Mouse (Mus musculus): ENCODE data around the gene Pde6h. TPM values are rescaled to one million over a fixed set of nuclear protein-coding genes. Genes with fewer than 3 reads are reported as not detected.

Gene Pde6h
- total and polyA plus RNA-seq, 3 experiments: 0.05 TPM; not detected in 2

GRCm38 (mm10) chr6:136906283-136906936, 17.2 kb upstream of the Pde6h start:
- no peaks in the 10 kb centered on the region; the same call in 1 of the 2 replicates for H3K4me1 ChIP-seq (ENCODE audit: insufficient read depth, low read depth, low read length)
- no peak for DNase-seq (ENCODE audit: low spot score)
- no peaks in the 10 kb centered on the region for H3K9me3 ChIP-seq (replicated peaks)
- H3K27me3 ChIP-seq (ENCODE audit: insufficient read depth, low read length): peaks cover 10% of the 10 kb centered on the region; the same call in 1 of the 2 replicates
- TF ChIP-seq GATA1 (IDR thresholded peaks at IDR 0.05; ENCODE audit: borderline replicate concordance, low read length) (no peak), TAL1 (conservative IDR thresholded peaks at IDR 0.05; ENCODE audit: low read depth, low read length) (no peak), POLR2AphosphoS5 (IDR thresholded peaks at IDR 0.05; ENCODE audit: insufficient replicate concordance, low read depth, low read length) (no peak)
- ATAC-seq (ENCODE audit: extremely low read depth, insufficient number of reproducible peaks, low FRiP score, poor library complexity, severe bottlenecking): no peak
- no peak overlapping the region for H3K4me3 ChIP-seq (ENCODE audit: low read depth, low read length)
- H3K36me3 ChIP-seq (replicated peaks): no peaks in the 10 kb centered on the region

GRCm38 (mm10) chr6:136906937-136907293, 16.7 kb upstream of the Pde6h start:
- peaks cover 10% of the 10 kb centered on the region; the same call in 1 of the 2 replicates for H3K27me3 ChIP-seq (ENCODE audit: insufficient read depth, low read length)
- H3K4me1 ChIP-seq (ENCODE audit: insufficient read depth, low read depth, low read length): no peaks in the 10 kb centered on the region; the same call in 1 of the 2 replicates
- DNase-seq (ENCODE audit: low spot score) (no peak), ATAC-seq (ENCODE audit: extremely low read depth, insufficient number of reproducible peaks, low FRiP score, poor library complexity, severe bottlenecking) (no peak)
- H3K4me3 ChIP-seq (ENCODE audit: low read depth, low read length): no peak overlapping the region
- H3K9me3 ChIP-seq (replicated peaks): no peaks in the 10 kb centered on the region
- H3K36me3 ChIP-seq (replicated peaks): no peaks in the 10 kb centered on the region
- TF ChIP-seq GATA1 (IDR thresholded peaks at IDR 0.05; ENCODE audit: borderline replicate concordance, low read length) (no peak), POLR2AphosphoS5 (IDR thresholded peaks at IDR 0.05; ENCODE audit: insufficient replicate concordance, low read depth, low read length) (no peak), GATA2 (IDR thresholded peaks at IDR 0.05; ENCODE audit: borderline replicate concordance, low read depth, low read length) (no peak), CTCF (IDR thresholded peaks at IDR 0.05; ENCODE audit: low read depth, low read length) (no peak), TAL1 (conservative IDR thresholded peaks at IDR 0.05; ENCODE audit: low read depth, low read length) (no peak)

- no peak for TF ChIP-seq GATA1 (IDR thresholded peaks at IDR 0.05; ENCODE audit: borderline replicate concordance, low read length)
- no peak for TF ChIP-seq TAL1 (conservative IDR thresholded peaks at IDR 0.05; ENCODE audit: low read depth, low read length)
- no peak for TF ChIP-seq POLR2AphosphoS5 (IDR thresholded peaks at IDR 0.05; ENCODE audit: insufficient replicate concordance, low read depth, low read length)
- no peak for TF ChIP-seq GATA2 (IDR thresholded peaks at IDR 0.05; ENCODE audit: borderline replicate concordance, low read depth, low read length)
- no peak for TF ChIP-seq CTCF (IDR thresholded peaks at IDR 0.05; ENCODE audit: low read depth, low read length)
- ATAC-seq (ENCODE audit: extremely low read depth, insufficient number of reproducible peaks, low FRiP score, poor library complexity, severe bottlenecking): no peak
- Histone ChIP-seq H3K36me3 (replicated peaks) (no peaks in the 10 kb centered on the region), H3K9me3 (replicated peaks) (no peaks in the 10 kb centered on the region), H3K27me3 (ENCODE audit: insufficient read depth, low read length) (peaks cover 6% of the 10 kb centered on the region; the same call in 1 of the 2 replicates), H3K4me3 (ENCODE audit: low read depth, low read length) (no peak overlapping the region), H3K4me1 (ENCODE audit: insufficient read depth, low read depth, low read length) (no peaks in the 10 kb centered on the region; the same call in 1 of the 2 replicates)
- no peak for DNase-seq (ENCODE audit: low spot score)
Measured at GRCm38 (mm10) chr6:136910247-136910890, 13.3 kb upstream of the Pde6h start.

GRCm38 (mm10) chr6:136912751-136913265, 10.8 kb upstream of the Pde6h start:
- no peaks in the 10 kb centered on the region for H3K27me3 ChIP-seq (ENCODE audit: insufficient read depth, low read length)
- TF ChIP-seq GATA1 (IDR thresholded peaks at IDR 0.05; ENCODE audit: borderline replicate concordance, low read length): no peak
- TF ChIP-seq CTCF (IDR thresholded peaks at IDR 0.05; ENCODE audit: low read depth, low read length): no peak
- TF ChIP-seq POLR2AphosphoS5 (IDR thresholded peaks at IDR 0.05; ENCODE audit: insufficient replicate concordance, low read depth, low read length): no peak
- no peak for TF ChIP-seq TAL1 (conservative IDR thresholded peaks at IDR 0.05; ENCODE audit: low read depth, low read length)
- no peak for TF ChIP-seq GATA2 (IDR thresholded peaks at IDR 0.05; ENCODE audit: borderline replicate concordance, low read depth, low read length)
- H3K36me3 ChIP-seq (replicated peaks): no peaks in the 10 kb centered on the region
- no peaks in the 10 kb centered on the region; the same call in 1 of the 2 replicates for H3K4me1 ChIP-seq (ENCODE audit: insufficient read depth, low read depth, low read length)
- no peak overlapping the region for H3K4me3 ChIP-seq (ENCODE audit: low read depth, low read length)
- H3K9me3 ChIP-seq (replicated peaks): no peaks in the 10 kb centered on the region
- DNase-seq (ENCODE audit: low spot score): no peak
- ATAC-seq (ENCODE audit: extremely low read depth, insufficient number of reproducible peaks, low FRiP score, poor library complexity, severe bottlenecking): no peak

- Histone ChIP-seq H3K36me3 (replicated peaks) (no peaks in the 10 kb centered on the region), H3K9me3 (replicated peaks) (no peaks in the 10 kb centered on the region), H3K27me3 (ENCODE audit: insufficient read depth, low read length) (no peaks in the 10 kb centered on the region), H3K4me1 (ENCODE audit: insufficient read depth, low read depth, low read length) (no peaks in the 10 kb centered on the region; the same call in 1 of the 2 replicates), H3K4me3 (ENCODE audit: low read depth, low read length) (no peak overlapping the region)
- no peak for TF ChIP-seq CTCF (IDR thresholded peaks at IDR 0.05; ENCODE audit: low read depth, low read length)
- TF ChIP-seq GATA2 (IDR thresholded peaks at IDR 0.05; ENCODE audit: borderline replicate concordance, low read depth, low read length): no peak
- no peak for TF ChIP-seq GATA1 (IDR thresholded peaks at IDR 0.05; ENCODE audit: borderline replicate concordance, low read length)
- TF ChIP-seq TAL1 (conservative IDR thresholded peaks at IDR 0.05; ENCODE audit: low read depth, low read length): no peak
- no peak for TF ChIP-seq POLR2AphosphoS5 (IDR thresholded peaks at IDR 0.05; ENCODE audit: insufficient replicate concordance, low read depth, low read length)
- DNase-seq (ENCODE audit: low spot score) (no peak), ATAC-seq (ENCODE audit: extremely low read depth, insufficient number of reproducible peaks, low FRiP score, poor library complexity, severe bottlenecking) (no peak)
Measured at GRCm38 (mm10) chr6:136913384-136914126, 10.1 kb upstream of the Pde6h start.

GRCm38 (mm10) chr6:136914234-136914633, 9.4 kb upstream of the Pde6h start:
- H3K4me1 ChIP-seq (ENCODE audit: insufficient read depth, low read depth, low read length): no peaks in the 10 kb centered on the region; the same call in 1 of the 2 replicates
- H3K27me3 ChIP-seq (ENCODE audit: insufficient read depth, low read length): no peaks in the 10 kb centered on the region
- DNase-seq (ENCODE audit: low spot score) (no peak), ATAC-seq (ENCODE audit: extremely low read depth, insufficient number of reproducible peaks, low FRiP score, poor library complexity, severe bottlenecking) (no peak)
- no peak for TF ChIP-seq TAL1 (conservative IDR thresholded peaks at IDR 0.05; ENCODE audit: low read depth, low read length)
- no peaks in the 10 kb centered on the region for H3K9me3 ChIP-seq (replicated peaks)
- H3K4me3 ChIP-seq (ENCODE audit: low read depth, low read length): no peak overlapping the region
- H3K36me3 ChIP-seq (replicated peaks): no peaks in the 10 kb centered on the region

All from G1E (cell line).